In the genomic region with DNA sequence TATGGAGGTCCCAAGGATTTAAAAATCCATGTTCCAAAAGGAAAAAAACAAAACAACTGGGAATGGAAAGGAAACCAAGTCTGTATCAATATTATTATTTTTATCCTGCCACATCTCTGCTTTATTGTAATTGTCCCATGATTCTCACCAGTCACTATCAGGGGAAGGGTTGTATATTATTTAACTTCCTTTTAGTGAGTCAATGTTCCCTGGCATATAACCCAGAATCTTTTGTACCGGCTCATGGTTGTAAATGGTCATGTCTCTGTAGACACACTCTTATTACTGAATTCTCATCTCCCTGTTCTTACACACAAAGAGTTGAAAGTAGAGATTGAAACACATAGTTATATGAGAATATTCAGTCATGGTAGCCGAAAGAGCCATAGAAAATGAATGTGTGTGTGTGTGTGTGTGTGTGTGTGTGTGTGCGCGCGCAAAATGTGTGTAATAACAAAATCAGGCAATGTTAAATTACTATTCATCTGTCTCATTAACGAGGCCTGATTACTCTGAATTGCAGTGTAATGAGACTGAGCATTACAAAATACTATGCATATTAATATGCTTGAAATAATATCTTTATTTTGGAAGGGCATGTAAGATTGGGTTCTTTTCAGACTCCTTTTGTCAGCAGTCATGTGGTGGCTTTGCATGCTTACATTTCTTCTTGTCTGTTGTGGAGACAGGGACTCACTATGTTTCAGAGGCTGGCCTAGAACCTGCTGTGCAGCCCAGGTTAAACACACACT, we compare ENCODE assay signal across 20 mouse cellular contexts.
"Had no signal": no experiment of that assay in that cellular context is flagged by ENCODE, and none has a peak within 500 bp of the region (broad histone marks: within the 10 kb centered on the region; RNA-seq: fewer than 3 reads in every experiment).

No protein-coding gene starts in this region.

- H3K9ac ChIP-seq: kidney, embryonic 15.5 days; liver, embryonic 13.5 days; lung, embryonic 15.5 days; neural tube, embryonic 12.5 days; neural tube, embryonic 15.5 days had no signal

- H3K27me3 ChIP-seq: kidney, embryonic 15.5 days; liver, embryonic 13.5 days; lung, embryonic 15.5 days; neural tube, embryonic 12.5 days; neural tube, embryonic 15.5 days had no signal

- H3K4me2 ChIP-seq: kidney, embryonic 15.5 days; liver, embryonic 13.5 days; lung, embryonic 15.5 days; midbrain, embryonic 11.5 days; neural tube, embryonic 12.5 days; neural tube, embryonic 15.5 days had no signal

- H3K9me3 ChIP-seq: kidney, embryonic 15.5 days; liver, embryonic 13.5 days; lung, embryonic 15.5 days; neural tube, embryonic 12.5 days; neural tube, embryonic 15.5 days had no signal

- H3K27ac ChIP-seq: kidney, embryonic 15.5 days; left cerebral cortex, adult 2 months; liver, embryonic 13.5 days; lung, embryonic 15.5 days; neural tube, embryonic 12.5 days; neural tube, embryonic 15.5 days; stomach, postnatal 0 days had no signal

- H3K4me1 ChIP-seq: liver, embryonic 13.5 days; lung, embryonic 15.5 days; neural tube, embryonic 12.5 days; neural tube, embryonic 15.5 days had no signal

- H3K36me3 ChIP-seq: liver, embryonic 13.5 days; lung, embryonic 15.5 days; neural tube, embryonic 12.5 days; neural tube, embryonic 15.5 days had no signal

- DNase-seq: kidney, adult 8-10 months; kidney, postnatal 10 days; kidney, postnatal 36 days; layer of hippocampus, postnatal 36 days; liver, embryonic 13.5 days; lung, postnatal 4 days; midbrain, embryonic 14.5 days; right cerebral cortex, adult 18-20 months; right cerebral cortex, postnatal 14 days; right cerebral cortex, postnatal 4 days; thymus, adult 2 months; thymus, postnatal 14 days; thymus, postnatal 4 days had no signal

- H3K4me3 ChIP-seq: kidney, embryonic 15.5 days; left cerebral cortex, adult 2 months; liver, embryonic 13.5 days; lung, embryonic 15.5 days; neural tube, embryonic 12.5 days; neural tube, embryonic 15.5 days had no signal
